In genomic region chr7:64073781-64074180, GRCm38 (mm10) we compare ENCODE assay signal across 16 mouse cellular contexts.
DNase-seq lines count a peak whose midpoint lies in the region; ATAC-seq lines count a peak whose summit lies in the region.
"Had no signal": no experiment of that assay in that cellular context is flagged by ENCODE, and none has a peak within 500 bp of the region (broad histone marks: within the 10 kb centered on the region; RNA-seq: fewer than 3 reads in every experiment).

No protein-coding gene starts in this region.

- no peaks in the 10 kb centered on the region for H3K4me1 ChIP-seq in hindbrain, embryonic 11.5 days (replicated peaks; ENCODE audit: control insufficient read depth, insufficient read depth, low read length)
- H3K4me1 ChIP-seq in hindbrain, embryonic 16.5 days (ENCODE audit: control insufficient read depth, insufficient read depth, low read depth, low read length): no peaks in the 10 kb centered on the region
- no peaks in the 10 kb centered on the region for H3K4me1 ChIP-seq in neural tube, embryonic 14.5 days (ENCODE audit: control insufficient read depth, insufficient read depth, low read length)
- H3K4me1 ChIP-seq: limb, embryonic 12.5 days had no signal

- no peak overlapping the region for H3K4me3 ChIP-seq in hindbrain, embryonic 11.5 days (ENCODE audit: low read depth, low read length)
- no peak overlapping the region for H3K4me3 ChIP-seq in hindbrain, embryonic 16.5 days (ENCODE audit: low read length)
- no peak overlapping the region for H3K4me3 ChIP-seq in neural tube, embryonic 14.5 days (ENCODE audit: low read depth, low read length)
- H3K4me3 ChIP-seq: limb, embryonic 12.5 days; myocyte had no signal

- 0 out of 2 replicates have a peak, but pooled peaks have one; percentile 33 for ATAC-seq in hindbrain, embryonic 11.5 days (ENCODE audit: low FRiP score)
- no peak for ATAC-seq in hindbrain, embryonic 16.5 days
- peak; percentile 36 for ATAC-seq in neural tube, embryonic 14.5 days (ENCODE audit: low read depth)
- peak; percentile 31 to 38; a peak in 2 of 4 replicates for ATAC-seq in hematopoietic stem cell, adult 5-6 weeks (replicated peaks in 1 of 2; ENCODE audit: insufficient read depth in 1 of 2, low FRiP score in 2 of 2, low TSS enrichment in 1 of 2, low read depth in 1 of 2, poor library complexity in 2 of 2, severe bottlenecking in 2 of 2)
- ATAC-seq in neutrophil, adult 5-6 weeks (ENCODE audit: extremely low read depth, insufficient number of reproducible peaks, low FRiP score, poor library complexity, severe bottlenecking): peak; percentile 31; the same call in 1 of the 2 replicates
- ATAC-seq: forebrain, embryonic 16.5 days; inflammation-experienced regulatory T-cells, adult 6 months had no signal

- WGBS in hindbrain, embryonic 11.5 days: 89% methylated on average over 3 of the region's 3 CpGs
- 96% methylated on average over 3 of the region's 3 CpGs for WGBS in hindbrain, embryonic 16.5 days
- WGBS in neural tube, embryonic 14.5 days: 87% methylated on average over 3 of the region's 3 CpGs

- no peaks in the 10 kb centered on the region for H3K36me3 ChIP-seq in hindbrain, embryonic 11.5 days (ENCODE audit: control insufficient read depth, insufficient read depth, low read length)
- no peaks in the 10 kb centered on the region for H3K36me3 ChIP-seq in hindbrain, embryonic 16.5 days (ENCODE audit: control insufficient read depth, insufficient read depth, low read length)
- no peaks in the 10 kb centered on the region for H3K36me3 ChIP-seq in neural tube, embryonic 14.5 days (ENCODE audit: control insufficient read depth, insufficient read depth, low read length)
- H3K36me3 ChIP-seq: limb, embryonic 12.5 days had no signal

- no peak for DNase-seq in hindbrain, embryonic 11.5 days (ENCODE audit: low spot score)
- no peak for DNase-seq in neural tube, embryonic 10.5 days (ENCODE audit: extremely low spot score, low spot score)
- no peak for DNase-seq in frontal cortex, postnatal 25 days (ENCODE audit: low spot score in 2 of 2)
- DNase-seq: adrenal gland, postnatal 10 days; gastrocnemius, postnatal 25 days; kidney, postnatal 36 days; layer of hippocampus, postnatal 36 days; lung, embryonic 14.5 days had no signal

- no peak overlapping the region for H3K4me2 ChIP-seq in hindbrain, embryonic 11.5 days (replicated peaks; ENCODE audit: low read depth, low read length)
- H3K4me2 ChIP-seq in hindbrain, embryonic 16.5 days (ENCODE audit: low read length): no peak overlapping the region
- no peak overlapping the region for H3K4me2 ChIP-seq in neural tube, embryonic 14.5 days (ENCODE audit: low read depth, low read length)
- H3K4me2 ChIP-seq: limb, embryonic 12.5 days; lung, embryonic 14.5 days had no signal

- H3K27ac ChIP-seq in hindbrain, embryonic 11.5 days (ENCODE audit: low read depth, low read length): no peak overlapping the region
- H3K27ac ChIP-seq in hindbrain, embryonic 16.5 days (ENCODE audit: low read depth, low read length): no peak overlapping the region
- H3K27ac ChIP-seq in neural tube, embryonic 14.5 days (ENCODE audit: low read depth, low read length): no peak overlapping the region
- H3K27ac ChIP-seq: limb, embryonic 12.5 days had no signal

- no peaks in the 10 kb centered on the region for H3K27me3 ChIP-seq in hindbrain, embryonic 11.5 days (ENCODE audit: control insufficient read depth, insufficient read depth, low read length)
- no peaks in the 10 kb centered on the region for H3K27me3 ChIP-seq in hindbrain, embryonic 16.5 days (replicated peaks; ENCODE audit: control insufficient read depth, insufficient read depth, low read length)
- no peaks in the 10 kb centered on the region for H3K27me3 ChIP-seq in neural tube, embryonic 14.5 days (ENCODE audit: control insufficient read depth, insufficient read depth, low read length)
- H3K27me3 ChIP-seq: limb, embryonic 12.5 days had no signal

- no peak overlapping the region for H3K9ac ChIP-seq in hindbrain, embryonic 11.5 days (ENCODE audit: low read depth, low read length)
- no peak overlapping the region for H3K9ac ChIP-seq in hindbrain, embryonic 16.5 days (ENCODE audit: low read depth, low read length)
- no peak overlapping the region for H3K9ac ChIP-seq in neural tube, embryonic 14.5 days (replicated peaks; ENCODE audit: low read depth, low read length)
- H3K9ac ChIP-seq: limb, embryonic 12.5 days; lung, embryonic 14.5 days had no signal

- H3K9me3 ChIP-seq in hindbrain, embryonic 11.5 days (ENCODE audit: control insufficient read depth, low read length): no peaks in the 10 kb centered on the region
- H3K9me3 ChIP-seq in hindbrain, embryonic 16.5 days (ENCODE audit: control insufficient read depth, low read length): no peaks in the 10 kb centered on the region
- H3K9me3 ChIP-seq in neural tube, embryonic 14.5 days (ENCODE audit: control insufficient read depth, low read length): no peaks in the 10 kb centered on the region
- H3K9me3 ChIP-seq: limb, embryonic 12.5 days had no signal
